Mouse (Mus musculus) heart, postnatal 0 days (tissue): ENCODE measurements around the gene Tril. TPM values are rescaled to one million over a fixed set of nuclear protein-coding genes. Genes with fewer than 3 reads are reported as not detected.
A peak's percentile ranks its signal among the peaks of the same experiment; 100 is the strongest.

Source experiments
- ATAC-seq: fragments of 200-750 bp; cut with Nextera tagmentation; 2 replicates; pipeline ENCODE4 v1.8.0; 2017; ENCODE audit warnings: low read depth, moderate number of reproducible peaks, moderate library complexity; ENCODE audit not compliant: insufficient read depth
- DNase-seq: peaks from one replicate; pipeline ENCODE4 v3.0.0-alpha.2; 2016; ENCODE audit warnings: low spot score
- H3K27ac ChIP-seq: fragments of 300-500 bp; sonication (generic); 2 replicates; pipeline ENCODE4 v1.5.1; 2014; ENCODE audit warnings: low read depth, mild to moderate bottlenecking
- H3K27me3 ChIP-seq: fragments of 300-500 bp; sonication (generic); 2 replicates; pipeline ENCODE4 v1.6.1; 2014; ENCODE audit warnings: low read length, mixed read lengths; ENCODE audit not compliant: control insufficient read depth, insufficient read depth
- H3K36me3 ChIP-seq: fragments of 300-500 bp; sonication (generic); replicated peaks from 2 replicates; pipeline ENCODE4 v1.6.1; 2014; ENCODE audit warnings: low read length, mixed read lengths; ENCODE audit not compliant: control insufficient read depth, insufficient read depth
- H3K4me1 ChIP-seq: fragments of 300-500 bp; sonication (generic); 2 replicates; pipeline ENCODE4 v1.6.1; 2014; ENCODE audit warnings: antibody characterized with exemption; ENCODE audit not compliant: control insufficient read depth, insufficient read depth
- H3K4me2 ChIP-seq: fragments of 300-500 bp; sonication (generic); 2 replicates; pipeline ENCODE4 v1.6.1; 2014; ENCODE audit warnings: low read depth, mild to moderate bottlenecking, low read length, moderate library complexity
- H3K4me3 ChIP-seq: fragments of 300-500 bp; sonication (generic); 2 replicates; pipeline ENCODE4 v1.5.1; 2014; ENCODE audit warnings: low read depth, low read length
- H3K9ac ChIP-seq: fragments of 300-500 bp; sonication (generic); replicated peaks from 2 replicates; pipeline ENCODE4 v1.6.1; 2014; ENCODE audit warnings: low read depth, low read length, mixed read lengths
- H3K9me3 ChIP-seq: fragments of 300-500 bp; sonication (generic); replicated peaks from 2 replicates; pipeline ENCODE4 v1.6.1; 2016; ENCODE audit warnings: low read length; ENCODE audit not compliant: control insufficient read depth
- CTCF ChIP-seq: IDR thresholded peaks from 2 replicates; pipeline ENCODE4 v1.5.1; 2016; ENCODE audit warnings: antibody characterized with exemption, control low read depth, low read depth
- EP300 ChIP-seq: IDR thresholded peaks from 2 replicates; pipeline ENCODE4 v1.6.1; 2016; ENCODE audit warnings: antibody characterized with exemption, low read depth
- WGBS: fragments of 180-500 bp; shearing (Covaris S2); extraction: QIAGEN DNeasy Blood & Tissue Kit; methylation state at CpG from one replicate; pipeline ENCODE4 v1.1.7; 2014; 5-methylcytosine and 5-hydroxymethylcytosine counted together
- polyA plus RNA-seq: library from polyadenylated mRNA; unstranded; fragments of >200 nt; fragmentation: Nextera tagmentation; extraction: Ambion mirVana; gene quantifications from 2 replicates; pipeline ENCODE4 v1.2.1, GENCODE M21; 2015
- total RNA-seq: library from RNA; depleted of rRNA; stranded (reverse); fragments of >200 nt; gene quantifications from 2 replicates; pipeline ENCODE4 v1.2.3, GENCODE M21; 2014; ENCODE audit warnings: low replicate concordance

The Tril gene
- total and polyA plus RNA-seq, 2 experiments from 2014 or later, result 3.9 to 6.4 TPM

- WGBS, result 8% methylated on average over 18 of the region's 18 CpGs
- Histone ChIP-seq H3K4me3 (peak overlapping the region; percentile 62), H3K27ac (peak overlapping the region; percentile 75), H3K9me3 (no peaks in the 10 kb centered on the region), H3K27me3 (peaks cover 56% of the 10 kb centered on the region), H3K4me1 (peaks cover 20% of the 10 kb centered on the region; the same call in 1 of the 2 replicates), H3K36me3 (no peaks in the 10 kb centered on the region), H3K4me2 (peak overlapping the region; percentile 91), H3K9ac (peak overlapping the region; percentile 41)
- no peak for TF ChIP-seq EP300
- no peak for ATAC-seq
- no peak for DNase-seq
These were observed 441 bp upstream of the Tril start for GRCm38 (mm10) chr6:53821041-53821501.

- 0 out of 2 replicates have a peak, but pooled peaks have one; percentile 9 for ATAC-seq
- TF ChIP-seq CTCF (no peak), EP300 (no peak)
These were observed 707 bp downstream of the Tril start for GRCm38 (mm10) chr6:53819761-53820485.

GRCm38 (mm10) chr6:53818732-53819661 is 1.6 kb downstream of the Tril start:
- Histone ChIP-seq H3K4me3 (peak overlapping the region; percentile 62), H3K36me3 (no peaks in the 10 kb centered on the region), H3K4me2 (peak overlapping the region; percentile 91), H3K9me3 (no peaks in the 10 kb centered on the region), H3K27ac (no peak overlapping the region), H3K4me1 (peaks cover 20% of the 10 kb centered on the region; the same call in 1 of the 2 replicates), H3K9ac (no peak overlapping the region), H3K27me3 (peaks cover 50% of the 10 kb centered on the region)
- TF ChIP-seq CTCF, result peak; percentile 18; the same call in 1 of the 2 replicates
- no peak for TF ChIP-seq EP300
- 4% methylated on average over 52 of the region's 52 CpGs for WGBS
- DNase-seq (no peak), ATAC-seq (peak; percentile 15; the same call in 1 of the 2 replicates)

More at GRCm38 (mm10) chr6:53819761-53820485, 707 bp downstream of the Tril start:
- Histone ChIP-seq H3K4me3 (peak overlapping the region; percentile 62), H3K27ac (peak overlapping the region; percentile 75), H3K4me1 (peaks cover 20% of the 10 kb centered on the region; the same call in 1 of the 2 replicates), H3K4me2 (peak overlapping the region; percentile 91), H3K27me3 (peaks cover 56% of the 10 kb centered on the region), H3K9ac (peak overlapping the region; percentile 41), H3K36me3 (no peaks in the 10 kb centered on the region), H3K9me3 (no peaks in the 10 kb centered on the region)
- no peak for DNase-seq
- under 1% methylated on average over 64 of the region's 64 CpGs for WGBS

- peak overlapping the region; percentile 91 for H3K4me2 ChIP-seq
- no peak overlapping the region for H3K27ac ChIP-seq
- TF ChIP-seq EP300 (no peak), CTCF (peak; percentile 56)
- no peak overlapping the region for H3K9ac ChIP-seq
- under 1% methylated on average over 42 of the region's 42 CpGs for WGBS
- DNase-seq (peak; percentile 39), ATAC-seq (no peak)
- no peaks in the 10 kb centered on the region for H3K9me3 ChIP-seq
- peaks cover 48% of the 10 kb centered on the region for H3K27me3 ChIP-seq
- peaks cover 20% of the 10 kb centered on the region; the same call in 1 of the 2 replicates for H3K4me1 ChIP-seq
- no peaks in the 10 kb centered on the region for H3K36me3 ChIP-seq
- H3K4me3 ChIP-seq, result peak overlapping the region; percentile 62
These were observed 2.3 kb downstream of the Tril start for GRCm38 (mm10) chr6:53818264-53818731.

- Histone ChIP-seq H3K4me1 (peaks cover 20% of the 10 kb centered on the region; the same call in 1 of the 2 replicates), H3K36me3 (no peaks in the 10 kb centered on the region), H3K4me3 (peak overlapping the region; percentile 62), H3K4me2 (peak overlapping the region; percentile 91), H3K9me3 (no peaks in the 10 kb centered on the region), H3K27ac (no peak overlapping the region), H3K9ac (no peak overlapping the region), H3K27me3 (peaks cover 46% of the 10 kb centered on the region)
- 26% methylated on average over 33 of the region's 33 CpGs for WGBS
- TF ChIP-seq EP300, result no peak
- TF ChIP-seq CTCF, result no peak
- ATAC-seq, result no peak
- peak; percentile 10 for DNase-seq
These were observed 2.9 kb downstream of the Tril start for GRCm38 (mm10) chr6:53817763-53818174.
